Mouse (Mus musculus): Measurements from ENCODE around the gene Mrpl28. TPM values are rescaled to one million over a fixed set of nuclear protein-coding genes. Genes with fewer than 3 reads are reported as not detected.
A peak's percentile ranks its signal among the peaks of the same experiment; 100 is the strongest.
"Not testable (repeated sequence)": the region's sequence is repeated elsewhere in the genome, so short reads cannot be mapped to it uniquely, and the experiment has no call there.

The Mrpl28 gene
- 104 and 138 TPM in 2 replicates for polyA plus RNA-seq (2012; ENCODE audit: insufficient read depth, low replicate concordance)

DNA sequence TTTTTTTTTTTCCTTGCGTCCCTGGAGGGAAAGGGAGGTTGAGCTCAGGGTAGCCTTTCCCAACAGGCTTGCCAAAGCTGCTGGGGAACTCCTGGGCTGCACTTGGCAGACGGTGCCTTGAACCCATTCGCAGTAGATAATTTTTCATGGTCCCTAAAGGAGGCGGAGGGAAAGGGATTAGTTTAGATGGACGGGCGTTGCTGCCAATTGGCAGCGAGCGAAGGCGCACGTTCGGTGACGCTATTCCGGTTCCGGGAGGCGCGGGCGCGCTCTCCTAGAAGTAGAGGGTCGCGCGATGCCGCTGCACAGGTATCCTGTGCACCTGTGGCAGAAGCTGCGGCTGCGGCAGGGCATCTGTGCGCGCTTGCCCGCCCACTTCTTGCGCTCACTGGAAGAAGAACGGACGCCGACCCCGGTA is at the start of gene Mrpl28:
Gene Mrpl28 (plus strand): TSS at position 234 of the 418 bp plus-strand sequence.
- H3K27me3 ChIP-seq (replicated peaks) = peaks cover 15% of the 10 kb centered on the region

DNA sequence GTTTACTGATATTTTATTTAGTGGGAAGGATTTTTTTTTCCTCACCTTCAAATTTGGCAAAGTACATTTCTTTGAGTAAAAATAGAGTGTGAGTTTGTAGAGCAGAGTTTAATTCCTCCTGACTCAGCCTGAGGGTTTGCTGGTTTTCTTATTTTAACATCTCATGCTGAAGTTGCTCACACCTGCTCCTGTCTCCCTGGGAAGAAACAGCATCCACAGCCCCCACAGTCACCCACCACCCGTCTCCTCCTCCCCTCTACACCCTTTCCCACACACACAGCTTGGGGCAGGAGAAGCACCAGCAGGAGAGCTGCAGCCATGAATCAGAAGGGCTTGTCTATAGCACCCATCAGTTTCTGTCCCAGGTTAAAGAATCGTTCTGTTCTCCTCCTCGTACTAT is 48.1 kb upstream of the Mrpl28 start:
- H3K36me3 ChIP-seq (replicated peaks; ENCODE audit: low read length) = no peaks in the 10 kb centered on the region
- H3K4me1 ChIP-seq = peaks cover under 1% of the 10 kb centered on the region
- H3K4me3 ChIP-seq (replicated peaks) = no peak overlapping the region
- H3K9me3 ChIP-seq = no peaks in the 10 kb centered on the region
- TF ChIP-seq GATA1 (IDR thresholded peaks at IDR 0.05; ENCODE audit: borderline replicate concordance, low read length) = no peak
- TF ChIP-seq FLI1 (IDR thresholded peaks at IDR 0.05; ENCODE audit: low read length) = no peak
- H3K27me3 ChIP-seq (replicated peaks) = peaks cover 46% of the 10 kb centered on the region

More for the DNA sequence above, at the start of gene Mrpl28:
- TF ChIP-seq FLI1 (IDR thresholded peaks at IDR 0.05; ENCODE audit: low read length) (no peak), GATA1 (IDR thresholded peaks at IDR 0.05; ENCODE audit: borderline replicate concordance, low read length) (no peak)
- Histone ChIP-seq H3K4me3 (replicated peaks) (peak within 1 kb of the TSS; percentile 94), H3K9me3 (no peaks in the 10 kb centered on the region), H3K36me3 (replicated peaks; ENCODE audit: low read length) (peaks cover 31% of the 10 kb centered on the region), H3K4me1 (peaks cover 63% of the 10 kb centered on the region)

DNA sequence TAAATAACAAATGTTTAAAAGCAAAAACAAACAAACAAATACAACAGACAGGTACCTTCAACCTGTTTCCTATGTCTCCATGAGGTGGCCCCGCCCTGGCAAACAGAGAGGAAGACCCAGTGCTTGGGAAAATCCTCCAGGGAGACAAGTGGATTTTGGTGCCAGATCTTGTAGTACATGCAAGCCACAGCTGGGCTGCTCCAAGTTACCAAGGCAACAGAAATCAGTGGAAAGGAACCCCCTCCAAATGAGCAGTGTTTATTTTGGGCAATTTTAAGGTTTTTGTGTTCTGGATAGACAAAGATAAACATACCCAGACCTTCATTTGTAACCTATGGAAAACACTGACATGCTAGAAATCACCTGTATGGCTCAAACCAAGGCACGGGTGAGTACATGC is 44.4 kb upstream of the Mrpl28 start:
- no peaks in the 10 kb centered on the region for H3K4me1 ChIP-seq
- TF ChIP-seq GATA1 (IDR thresholded peaks at IDR 0.05; ENCODE audit: borderline replicate concordance, low read length) (no peak), FLI1 (IDR thresholded peaks at IDR 0.05; ENCODE audit: low read length) (no peak)
- no peak overlapping the region for H3K4me3 ChIP-seq (replicated peaks)
- peaks cover 36% of the 10 kb centered on the region for H3K27me3 ChIP-seq (replicated peaks)
- H3K36me3 ChIP-seq (replicated peaks; ENCODE audit: low read length) = no peaks in the 10 kb centered on the region
- H3K9me3 ChIP-seq = no peaks in the 10 kb centered on the region

DNA sequence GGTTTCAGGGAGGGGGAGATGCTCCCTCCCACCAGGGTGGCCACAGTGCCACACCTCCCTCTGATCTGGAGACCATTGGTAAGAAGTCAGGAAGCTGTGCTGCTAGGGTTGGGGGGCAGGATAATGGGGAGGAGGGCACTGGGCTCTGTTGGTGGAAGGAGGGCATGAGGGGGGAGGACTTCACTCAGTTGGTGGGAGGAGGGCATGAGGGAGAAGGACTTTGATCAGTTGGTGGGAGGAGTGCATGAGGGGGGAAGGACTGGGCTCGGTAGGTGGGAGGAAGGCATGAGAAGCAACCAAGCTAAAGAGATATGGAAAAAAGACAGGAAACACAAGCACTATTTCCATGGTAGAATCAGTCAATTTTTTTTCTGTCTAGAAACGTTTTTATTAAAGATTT is 42.4 kb upstream of the Mrpl28 start:
- Histone ChIP-seq H3K4me1 (no peaks in the 10 kb centered on the region), H3K27me3 (replicated peaks) (peaks cover 37% of the 10 kb centered on the region), H3K36me3 (replicated peaks; ENCODE audit: low read length) (no peaks in the 10 kb centered on the region), H3K9me3 (no peaks in the 10 kb centered on the region), H3K4me3 (replicated peaks) (no peak overlapping the region)
- TF ChIP-seq GATA1 (IDR thresholded peaks at IDR 0.05; ENCODE audit: borderline replicate concordance, low read length) (no peak), FLI1 (IDR thresholded peaks at IDR 0.05; ENCODE audit: low read length) (no peak)

DNA sequence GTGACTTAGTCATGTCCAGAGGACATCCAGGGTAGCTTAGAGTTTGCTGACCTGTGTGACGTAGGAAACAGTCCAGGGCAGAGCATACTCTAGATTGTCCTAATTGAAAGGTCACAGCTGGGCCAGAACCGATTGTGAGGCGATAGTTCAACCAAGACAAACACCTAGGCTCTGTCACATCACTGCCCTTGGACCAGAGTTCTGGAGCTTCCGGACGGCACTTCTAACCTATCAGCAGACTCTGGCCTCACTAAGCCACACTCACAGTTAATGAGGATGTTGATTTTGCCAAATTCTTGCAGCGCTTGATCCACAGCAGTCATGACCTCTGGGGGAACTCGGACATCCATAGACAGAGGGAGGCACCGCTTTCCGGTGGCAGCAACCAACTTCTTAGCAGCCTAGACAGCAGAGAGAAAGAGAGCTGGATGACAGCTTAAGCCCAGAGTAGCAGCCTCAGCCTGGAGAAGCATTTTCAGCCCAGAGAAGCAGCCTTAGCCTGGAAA is 36.2 kb upstream of the Mrpl28 start:
- Histone ChIP-seq H3K4me1 (peaks cover 10% of the 10 kb centered on the region), H3K36me3 (replicated peaks; ENCODE audit: low read length) (peaks cover 2% of the 10 kb centered on the region), H3K4me3 (replicated peaks) (no peak overlapping the region), H3K9me3 (peaks cover 2% of the 10 kb centered on the region), H3K27me3 (replicated peaks) (peaks cover 33% of the 10 kb centered on the region)
- TF ChIP-seq GATA1 (IDR thresholded peaks at IDR 0.05; ENCODE audit: borderline replicate concordance, low read length) (no peak), FLI1 (IDR thresholded peaks at IDR 0.05; ENCODE audit: low read length) (no peak)

DNA sequence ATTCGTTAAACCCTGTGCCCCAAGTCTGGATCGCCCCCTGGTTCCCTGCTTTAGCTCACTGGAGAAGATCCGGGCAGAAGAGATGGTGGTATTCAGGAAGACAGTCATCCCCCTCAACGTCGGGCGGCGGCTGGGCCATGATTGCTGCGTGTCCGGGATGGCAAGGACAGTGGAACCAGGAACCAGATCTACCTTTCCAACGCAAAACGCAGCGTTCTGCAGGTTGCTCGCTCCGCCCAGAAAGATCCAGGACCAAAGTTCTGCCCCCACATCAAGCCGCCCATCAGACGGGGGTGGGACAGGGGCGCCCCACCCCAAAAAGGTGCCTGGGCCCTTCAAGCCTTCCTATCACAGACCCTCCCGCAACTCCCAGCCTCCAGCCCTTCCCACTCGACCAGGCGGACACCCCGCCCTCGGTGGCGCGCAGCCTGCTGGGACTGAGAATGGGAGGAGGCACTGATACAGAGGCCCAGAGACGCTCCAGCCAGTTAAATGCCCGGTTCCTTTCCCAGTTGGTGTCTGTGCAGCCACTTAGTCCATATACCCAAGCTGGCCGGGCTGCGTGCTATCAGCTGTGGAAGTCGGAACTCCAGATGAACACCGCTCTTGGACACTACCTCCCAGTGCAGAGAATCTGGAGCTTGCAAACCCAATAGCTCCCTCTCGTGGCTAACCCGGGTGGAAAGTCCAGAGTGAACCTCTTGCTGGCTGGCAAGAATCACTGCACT is 33.2 kb upstream of the Mrpl28 start, which contains the start of gene Decr2:
Gene Decr2 (minus strand): TSS at position 433 of the 728 bp plus-strand sequence.
- peak within 1 kb of the TSS; percentile 94 for H3K4me3 ChIP-seq (replicated peaks)
- peaks cover 4% of the 10 kb centered on the region for H3K36me3 ChIP-seq (replicated peaks; ENCODE audit: low read length)
- TF ChIP-seq FLI1 (IDR thresholded peaks at IDR 0.05; ENCODE audit: low read length) (no peak), GATA1 (IDR thresholded peaks at IDR 0.05; ENCODE audit: borderline replicate concordance, low read length) (no peak)

DNA sequence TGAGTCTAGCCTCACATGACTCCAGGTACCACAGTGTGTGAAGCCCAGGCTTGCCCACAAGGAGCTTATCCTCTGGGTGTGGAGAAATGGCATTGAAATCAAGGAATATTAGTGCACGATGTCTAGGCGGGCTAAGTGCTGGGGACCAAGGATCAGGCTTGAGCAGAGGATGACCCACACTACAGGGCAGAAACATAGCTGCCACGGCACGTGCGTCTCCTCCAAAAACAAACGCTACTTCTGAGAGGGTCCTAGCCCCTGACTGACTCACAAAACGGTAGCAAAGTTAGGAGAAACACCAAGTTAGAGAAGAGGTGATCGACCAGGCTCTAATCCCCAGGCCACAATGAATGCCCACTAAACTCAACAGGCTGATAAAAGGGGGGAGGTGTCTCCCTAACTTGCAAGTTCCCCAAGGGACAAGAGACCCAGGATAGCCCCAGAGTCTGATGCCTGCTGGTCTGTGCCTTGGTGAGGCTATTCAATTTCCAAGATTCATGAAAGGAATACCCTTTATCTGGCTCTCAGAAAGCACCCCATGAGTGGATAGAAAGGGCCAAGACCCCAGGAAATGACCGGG is 28.7 kb upstream of the Mrpl28 start:
- TF ChIP-seq GATA1 (IDR thresholded peaks at IDR 0.05; ENCODE audit: borderline replicate concordance, low read length) = no peak
- TF ChIP-seq FLI1 (IDR thresholded peaks at IDR 0.05; ENCODE audit: low read length) = no peak
- peaks cover 33% of the 10 kb centered on the region for H3K4me1 ChIP-seq
- peaks cover 4% of the 10 kb centered on the region for H3K9me3 ChIP-seq
- H3K27me3 ChIP-seq (replicated peaks) = peaks cover 30% of the 10 kb centered on the region
- H3K4me3 ChIP-seq (replicated peaks) = peak overlapping the region; percentile 91
- peaks cover 4% of the 10 kb centered on the region for H3K36me3 ChIP-seq (replicated peaks; ENCODE audit: low read length)

More for the DNA sequence above, 33.2 kb upstream of the Mrpl28 start, which contains the start of gene Decr2:
- peaks cover 4% of the 10 kb centered on the region for H3K9me3 ChIP-seq
- peaks cover 39% of the 10 kb centered on the region for H3K27me3 ChIP-seq (replicated peaks)
- H3K4me1 ChIP-seq = peaks cover 25% of the 10 kb centered on the region

DNA sequence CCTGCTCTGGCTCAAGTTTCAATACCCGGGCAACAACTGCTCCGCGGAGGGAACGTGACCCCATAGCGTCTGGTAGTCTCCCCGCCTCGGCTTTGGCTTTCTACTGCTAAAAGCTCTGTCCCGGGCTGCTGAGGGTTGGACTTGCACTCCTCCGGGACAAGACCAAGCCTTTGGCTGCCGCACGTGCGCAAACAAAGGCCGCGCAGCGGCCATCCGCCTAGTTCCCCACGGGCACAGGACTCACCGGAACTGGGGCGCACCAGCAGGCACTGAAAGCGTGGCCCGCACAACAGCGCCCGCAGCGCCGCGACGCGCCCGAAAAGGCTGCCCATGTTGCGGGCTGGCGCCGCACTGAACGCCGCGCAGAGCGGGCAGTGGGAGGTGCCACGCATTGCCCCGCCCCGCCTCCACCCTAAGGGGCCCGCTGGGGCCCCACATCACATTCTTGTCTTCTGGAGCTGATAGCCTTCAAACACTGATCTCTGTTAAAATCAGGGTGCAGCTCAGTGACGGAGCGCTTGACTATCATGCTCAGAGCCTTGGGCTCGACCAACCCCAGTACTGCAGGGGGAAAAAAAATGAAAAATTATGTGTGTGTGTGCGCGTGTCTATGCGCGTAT is 28.1 kb upstream of the Mrpl28 start, which contains the start of gene Nme4:
Gene Nme4 (minus strand): TSS at position 482 of the 620 bp plus-strand sequence.
- Histone ChIP-seq H3K9me3 (peaks cover 4% of the 10 kb centered on the region), H3K4me3 (replicated peaks) (peak within 1 kb of the TSS; percentile 91), H3K27me3 (replicated peaks) (peaks cover 29% of the 10 kb centered on the region), H3K36me3 (replicated peaks; ENCODE audit: low read length) (peaks cover 4% of the 10 kb centered on the region), H3K4me1 (peaks cover 29% of the 10 kb centered on the region)
- TF ChIP-seq FLI1 (IDR thresholded peaks at IDR 0.05; ENCODE audit: low read length) = no peak
- TF ChIP-seq GATA1 (IDR thresholded peaks at IDR 0.05; ENCODE audit: borderline replicate concordance, low read length) = no peak

DNA sequence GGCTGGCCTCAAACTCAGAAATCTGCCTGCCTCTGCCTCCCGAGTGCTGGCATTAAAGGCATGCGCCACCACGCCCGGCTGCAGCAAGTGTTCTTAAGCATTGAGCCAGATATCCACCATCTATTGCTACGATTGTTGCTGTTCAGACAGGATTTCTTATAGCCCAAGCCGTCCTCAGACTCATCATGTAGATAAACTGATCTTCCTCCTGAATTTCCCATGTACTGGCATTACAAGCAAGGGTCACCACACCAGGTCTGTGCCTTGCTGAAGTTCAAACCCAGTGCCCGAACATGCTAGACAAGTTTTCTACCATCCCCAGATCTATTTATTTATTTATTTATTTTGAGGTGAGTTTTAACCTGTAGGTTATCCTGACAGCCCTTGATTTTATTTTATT is 24.8 kb upstream of the Mrpl28 start:
- TF ChIP-seq GATA1 (IDR thresholded peaks at IDR 0.05; ENCODE audit: borderline replicate concordance, low read length) = no peak
- Histone ChIP-seq H3K4me3 (replicated peaks) (no peak overlapping the region), H3K27me3 (replicated peaks) (peaks cover 23% of the 10 kb centered on the region), H3K9me3 (no peaks in the 10 kb centered on the region), H3K4me1 (peaks cover 52% of the 10 kb centered on the region), H3K36me3 (replicated peaks; ENCODE audit: low read length) (no peaks in the 10 kb centered on the region)

DNA sequence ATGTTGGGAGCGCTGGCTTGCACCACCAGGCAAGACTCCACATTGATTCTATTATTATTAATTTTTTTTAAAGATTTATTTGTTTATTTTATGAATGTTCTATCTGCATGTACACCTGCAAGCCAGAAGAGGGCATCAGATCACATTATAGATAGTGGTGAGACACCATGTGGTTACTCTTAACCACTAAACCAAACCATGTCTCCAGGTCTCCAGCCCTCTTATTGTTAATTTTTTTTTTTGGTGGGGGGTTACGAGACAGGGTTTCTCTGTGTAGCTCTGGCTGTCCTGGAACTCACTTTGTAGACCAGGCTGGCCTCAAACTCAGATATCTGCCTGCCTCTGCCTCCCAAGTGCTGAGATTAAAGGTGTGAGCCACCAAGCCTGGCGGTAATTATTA is 24.0 kb upstream of the Mrpl28 start:
- H3K4me3 ChIP-seq (replicated peaks); H3K36me3 ChIP-seq (replicated peaks; ENCODE audit: low read length); H3K9me3 ChIP-seq: not testable (repeated sequence)
- H3K27me3 ChIP-seq (replicated peaks) = peaks cover 16% of the 10 kb centered on the region
- peaks cover 47% of the 10 kb centered on the region for H3K4me1 ChIP-seq
